Mouse (Mus musculus): Measurements from ENCODE around the gene Crtc1. TPM values are rescaled to one million over a fixed set of nuclear protein-coding genes. Genes with fewer than 3 reads are reported as not detected.

Gene Crtc1
- polyA plus RNA-seq, 1 experiment from 2014 or later: 16.4 TPM

DNA sequence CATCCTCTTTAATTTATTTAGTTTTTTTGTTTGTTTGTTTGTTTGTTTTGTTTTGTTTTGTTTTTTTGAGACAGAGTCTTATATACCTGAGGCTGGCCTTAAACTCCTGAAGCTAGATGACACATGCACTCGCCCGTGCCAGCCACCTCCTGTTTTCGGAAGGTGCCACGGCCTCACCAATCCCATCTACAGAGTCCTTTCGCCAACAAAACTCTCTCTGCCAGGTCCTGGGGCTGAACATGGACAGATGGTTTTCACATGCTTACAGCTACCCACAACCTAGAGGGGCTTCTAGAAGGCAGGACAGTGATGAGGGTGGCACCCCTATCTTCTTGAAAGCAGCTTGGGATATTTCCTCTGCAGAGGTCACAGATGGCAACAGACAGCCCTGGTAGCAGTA lies 4.2 kb downstream of the Crtc1 start:
- Histone ChIP-seq H3K9me3 (no peaks in the 10 kb centered on the region), H3K4me3 (no peak overlapping the region), H3K36me3 (replicated peaks) (no peaks in the 10 kb centered on the region), H3K27ac (no peak overlapping the region), H3K4me1 (peaks cover 26% of the 10 kb centered on the region), H3K27me3 (ENCODE audit: poor library complexity, severe bottlenecking) (no peaks in the 10 kb centered on the region)
- no peak for DNase-seq (ENCODE audit: extremely low spot score, low spot score)
- WGBS: 91% methylated on average over 5 of the region's 5 CpGs

DNA sequence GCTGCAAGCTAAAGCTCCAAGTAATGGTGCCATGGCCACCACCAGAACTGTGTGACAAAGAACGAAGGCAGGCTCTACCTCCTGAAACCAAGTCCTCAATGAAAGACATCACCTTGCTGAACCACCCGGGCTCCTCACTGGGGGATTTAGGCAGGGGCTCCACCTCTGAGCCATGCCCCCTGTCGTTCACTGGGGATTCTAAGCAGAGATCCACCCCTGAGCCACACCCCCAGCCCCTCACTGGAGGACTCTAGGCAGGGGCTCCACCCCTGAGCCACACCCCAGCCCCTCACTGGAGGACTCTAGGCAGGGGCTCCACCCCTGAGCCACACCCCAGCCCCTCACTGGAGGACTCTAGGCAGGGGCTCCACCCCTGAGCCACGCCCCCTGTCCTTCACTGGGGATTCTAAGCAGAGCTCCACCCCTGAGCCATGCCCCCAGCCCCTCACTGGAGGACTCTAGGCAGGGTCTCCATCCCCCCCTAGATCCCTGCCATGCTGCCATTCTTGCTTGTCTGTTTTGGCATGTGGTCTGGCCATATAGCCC lies 6.3 kb downstream of the Crtc1 start:
- H3K27ac ChIP-seq: no peak overlapping the region
- 45% methylated on average over 4 of the region's 4 CpGs for WGBS
- H3K4me3 ChIP-seq: no peak overlapping the region
- H3K9me3 ChIP-seq: no peaks in the 10 kb centered on the region
- H3K36me3 ChIP-seq (replicated peaks): no peaks in the 10 kb centered on the region
- no peak for DNase-seq (ENCODE audit: extremely low spot score, low spot score)
- H3K27me3 ChIP-seq (ENCODE audit: poor library complexity, severe bottlenecking): no peaks in the 10 kb centered on the region
- H3K4me1 ChIP-seq: peaks cover 7% of the 10 kb centered on the region

DNA sequence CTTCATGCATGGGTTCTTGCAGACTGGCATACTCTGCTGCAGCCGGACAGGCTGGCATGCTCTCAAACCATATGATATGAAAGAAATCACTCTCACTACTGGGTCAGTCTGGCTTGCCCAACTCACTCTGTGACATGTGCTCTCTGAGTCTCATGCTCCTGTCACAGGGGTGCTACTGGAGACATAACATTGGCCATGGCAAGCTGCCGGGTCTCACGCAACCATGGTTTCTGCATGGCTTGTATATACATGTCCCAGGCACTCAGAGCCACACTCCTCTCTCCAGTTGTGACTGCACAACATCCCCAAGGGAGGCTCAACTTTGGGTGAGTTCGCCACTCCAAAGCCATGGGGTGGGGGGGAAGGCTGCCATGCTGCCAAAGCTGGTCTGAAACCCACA lies 8.2 kb downstream of the Crtc1 start:
- Histone ChIP-seq H3K36me3 (replicated peaks) (no peaks in the 10 kb centered on the region), H3K27me3 (ENCODE audit: poor library complexity, severe bottlenecking) (no peaks in the 10 kb centered on the region), H3K27ac (no peak overlapping the region), H3K9me3 (no peaks in the 10 kb centered on the region), H3K4me3 (no peak overlapping the region), H3K4me1 (peaks cover 9% of the 10 kb centered on the region; the same call in 1 of the 2 replicates)
- DNase-seq (ENCODE audit: extremely low spot score, low spot score): no peak
- 96% methylated on average over 4 of the region's 4 CpGs for WGBS

DNA sequence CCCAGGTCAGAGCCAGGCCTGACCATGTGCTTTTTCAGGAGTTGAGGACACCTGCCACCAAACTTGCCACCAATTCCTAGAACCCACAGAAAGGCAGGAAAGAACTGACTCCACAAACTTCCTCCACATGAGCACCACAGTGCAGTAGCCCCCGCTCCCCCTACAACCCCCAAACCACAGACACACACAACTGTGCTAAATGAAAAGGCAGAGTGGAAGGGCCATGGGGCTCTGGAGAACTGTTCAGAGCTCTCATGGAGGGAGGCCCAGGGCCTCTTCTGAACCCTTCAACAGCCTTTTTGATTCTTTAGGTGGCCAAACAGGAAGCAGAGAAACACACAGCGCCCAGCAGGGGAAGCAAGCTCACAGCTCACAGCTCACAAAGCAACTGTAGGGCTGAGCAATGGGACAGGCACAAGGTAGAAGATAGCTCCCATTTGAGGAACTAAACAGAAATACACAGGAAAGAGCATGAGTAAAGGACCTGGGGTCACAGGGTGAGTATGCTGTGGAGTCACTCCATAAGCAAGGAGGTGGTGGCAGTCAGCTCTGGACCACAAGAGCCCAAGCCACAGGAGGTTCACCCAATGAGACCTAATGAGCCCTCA lies 13.0 kb downstream of the Crtc1 start:
- WGBS: 90% methylated on average over 2 of the region's 2 CpGs
- Histone ChIP-seq H3K4me1 (0 out of 2 replicates have a peak, but pooled peaks cover 9% of the 10 kb centered on the region), H3K9me3 (no peaks in the 10 kb centered on the region), H3K27me3 (ENCODE audit: poor library complexity, severe bottlenecking) (no peaks in the 10 kb centered on the region), H3K36me3 (replicated peaks) (no peaks in the 10 kb centered on the region), H3K27ac (no peak overlapping the region), H3K4me3 (no peak overlapping the region)
- no peak for DNase-seq (ENCODE audit: extremely low spot score, low spot score)

DNA sequence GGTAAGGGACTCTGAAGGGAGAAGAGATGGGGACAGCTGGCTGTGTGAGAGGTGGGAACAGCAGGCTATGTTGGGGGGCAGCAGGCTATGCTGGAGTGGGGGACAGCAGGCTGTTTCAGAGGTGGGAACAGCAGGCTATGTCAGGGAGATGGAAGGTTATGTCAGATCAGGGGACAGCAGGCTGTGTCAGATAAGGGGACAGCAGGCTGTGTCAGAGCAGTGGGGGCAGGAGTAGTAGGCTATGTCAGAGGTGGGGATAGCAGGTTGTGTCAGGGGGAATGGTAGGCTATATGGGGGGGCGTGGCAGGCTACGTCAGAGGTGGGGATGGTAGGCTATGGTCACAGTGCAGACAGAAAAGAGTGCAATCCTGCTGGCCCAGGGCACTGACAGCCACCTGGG lies 16.7 kb downstream of the Crtc1 start:
- Histone ChIP-seq H3K36me3 (replicated peaks) (no peaks in the 10 kb centered on the region), H3K27me3 (ENCODE audit: poor library complexity, severe bottlenecking) (no peaks in the 10 kb centered on the region), H3K4me1 (peaks cover 26% of the 10 kb centered on the region), H3K4me3 (no peak overlapping the region), H3K9me3 (no peaks in the 10 kb centered on the region), H3K27ac (no peak overlapping the region)
- DNase-seq (ENCODE audit: extremely low spot score, low spot score): no peak
- WGBS: 87% methylated on average over 2 of the region's 2 CpGs

DNA sequence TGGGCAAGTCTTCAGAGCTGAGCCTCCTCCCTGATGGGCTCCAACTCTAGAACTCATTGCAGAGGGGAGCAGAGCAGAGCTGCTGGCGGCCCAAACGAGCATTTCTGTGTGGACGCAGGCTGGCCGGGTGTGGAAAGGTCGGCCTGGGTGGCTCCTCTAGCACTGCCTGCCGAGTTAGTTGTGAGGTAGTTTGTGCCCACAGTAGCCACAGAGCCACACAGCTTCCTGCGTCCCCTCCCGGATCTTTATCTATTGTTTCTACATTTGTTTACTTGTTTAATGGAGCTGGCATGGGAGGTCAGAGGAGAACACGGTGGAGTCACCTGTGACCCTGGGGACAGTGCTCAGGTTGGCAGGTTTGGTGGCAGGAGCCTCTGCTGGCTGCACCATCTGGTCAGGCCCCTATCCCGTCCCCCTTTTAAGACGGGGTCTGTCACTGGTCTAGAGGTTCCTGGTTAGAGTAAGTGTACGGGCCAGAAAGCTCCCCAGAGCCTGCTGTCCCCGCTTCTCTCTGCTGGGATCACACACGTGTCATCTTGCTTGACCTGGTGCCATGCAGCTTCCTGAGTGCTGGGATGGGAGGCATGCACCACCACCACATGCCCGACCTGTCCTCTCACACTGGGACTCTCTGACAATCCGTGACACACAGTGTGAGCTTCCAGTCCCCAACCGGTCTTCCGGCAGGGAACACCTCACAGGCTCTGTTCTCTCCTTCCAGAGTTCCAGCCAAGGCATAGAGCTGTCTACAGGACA lies 17.9 kb downstream of the Crtc1 start:
- H3K27me3 ChIP-seq (ENCODE audit: poor library complexity, severe bottlenecking): no peaks in the 10 kb centered on the region
- no peak for DNase-seq (ENCODE audit: extremely low spot score, low spot score)
- peak overlapping the region; percentile 22 for H3K27ac ChIP-seq
- H3K36me3 ChIP-seq (replicated peaks): no peaks in the 10 kb centered on the region
- H3K4me1 ChIP-seq: peaks cover 36% of the 10 kb centered on the region
- 87% methylated on average over 18 of the region's 18 CpGs for WGBS
- no peak overlapping the region for H3K4me3 ChIP-seq
- no peaks in the 10 kb centered on the region for H3K9me3 ChIP-seq

DNA sequence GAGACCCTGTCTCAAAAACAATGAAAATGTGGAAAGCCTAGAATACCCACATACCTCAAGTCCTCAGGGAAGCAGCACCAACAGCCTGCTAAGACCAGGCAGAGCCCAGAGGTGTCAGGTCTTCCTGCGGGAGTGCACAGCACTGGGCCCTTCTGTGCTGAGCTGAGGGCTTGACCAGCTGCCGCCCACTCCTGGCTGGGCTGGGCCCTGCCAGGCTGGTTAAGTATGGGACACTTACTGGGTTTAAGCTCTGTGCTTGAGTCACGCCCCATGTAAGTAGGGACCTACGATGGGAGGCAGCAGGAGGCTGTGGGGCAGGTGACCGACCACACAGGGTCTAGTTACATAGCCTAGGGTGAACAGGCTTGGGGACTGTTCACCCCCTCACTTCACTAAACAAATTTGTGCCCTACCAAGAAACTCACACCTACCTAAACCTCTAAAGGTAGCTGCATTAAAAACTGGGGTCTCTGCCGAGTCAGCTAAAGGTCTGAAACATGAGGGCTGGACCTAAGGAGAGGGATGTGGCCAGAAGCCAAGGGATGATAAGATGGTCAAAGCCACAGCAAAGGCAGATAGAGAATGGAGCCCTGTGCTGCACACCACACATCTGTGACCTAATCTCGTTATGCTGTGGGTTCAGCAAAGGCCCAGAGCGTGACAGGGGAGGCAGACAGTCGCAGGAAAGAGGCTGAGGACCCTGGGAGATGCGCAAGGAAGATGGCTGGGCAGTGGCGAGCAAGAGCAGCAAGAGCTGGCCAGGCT lies 19.3 kb downstream of the Crtc1 start:
- 85% methylated on average over 11 of the region's 11 CpGs for WGBS
- Histone ChIP-seq H3K27me3 (ENCODE audit: poor library complexity, severe bottlenecking) (no peaks in the 10 kb centered on the region), H3K36me3 (replicated peaks) (no peaks in the 10 kb centered on the region), H3K4me3 (no peak overlapping the region), H3K9me3 (no peaks in the 10 kb centered on the region), H3K4me1 (peaks cover 47% of the 10 kb centered on the region), H3K27ac (0 out of 2 replicates have a peak overlapping the region, but pooled peaks have one; percentile 12)
- no peak for DNase-seq (ENCODE audit: extremely low spot score, low spot score)

DNA sequence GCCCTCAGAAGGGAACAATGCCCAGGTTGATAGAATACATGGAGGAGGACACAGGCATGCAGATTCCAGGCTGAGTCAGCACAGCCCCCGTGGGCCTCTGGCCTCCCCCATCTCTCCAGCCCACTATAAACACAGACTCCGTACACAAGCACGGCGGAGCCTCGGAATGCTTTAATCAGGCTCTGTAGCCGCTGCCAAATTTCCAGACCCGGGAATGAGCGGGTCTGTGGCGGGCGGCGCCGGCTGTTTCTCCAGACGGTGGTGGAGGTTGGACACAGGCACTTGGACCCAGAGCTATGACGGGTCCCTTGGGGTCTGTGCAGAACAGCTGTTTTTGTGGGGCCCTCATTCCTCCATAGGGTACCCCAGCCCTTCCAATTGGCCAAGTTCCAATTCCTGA lies 20.4 kb downstream of the Crtc1 start:
- no peak for DNase-seq (ENCODE audit: extremely low spot score, low spot score)
- Histone ChIP-seq H3K36me3 (replicated peaks) (peaks cover 3% of the 10 kb centered on the region; the same call in 1 of the 2 replicates), H3K9me3 (no peaks in the 10 kb centered on the region), H3K4me3 (no peak overlapping the region), H3K27me3 (ENCODE audit: poor library complexity, severe bottlenecking) (no peaks in the 10 kb centered on the region), H3K27ac (no peak overlapping the region), H3K4me1 (peaks cover 47% of the 10 kb centered on the region)
- WGBS: 87% methylated on average over 14 of the region's 14 CpGs

DNA sequence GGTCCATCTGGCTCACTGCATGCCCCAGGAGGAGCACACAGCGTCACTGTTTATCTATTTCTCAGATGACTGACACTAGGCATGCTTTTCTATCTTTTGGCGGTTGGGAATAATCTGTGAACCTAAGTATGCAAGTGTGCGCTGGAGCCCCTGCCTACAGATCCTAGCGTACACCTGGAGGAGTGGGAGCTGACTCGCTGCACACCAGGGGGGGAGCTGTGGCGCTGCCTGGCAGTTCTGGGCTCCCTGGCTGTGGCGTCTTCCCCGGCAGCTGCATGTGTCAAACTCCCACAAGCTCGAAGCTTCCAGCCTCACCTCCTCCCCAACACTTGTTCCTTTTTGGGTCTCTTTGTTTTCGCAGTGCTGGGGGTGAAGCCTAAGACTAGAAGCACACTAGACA lies 21.5 kb downstream of the Crtc1 start:
- Histone ChIP-seq H3K36me3 (replicated peaks) (peaks cover 10% of the 10 kb centered on the region), H3K4me3 (no peak overlapping the region), H3K9me3 (no peaks in the 10 kb centered on the region), H3K27ac (no peak overlapping the region), H3K4me1 (peaks cover 46% of the 10 kb centered on the region), H3K27me3 (ENCODE audit: poor library complexity, severe bottlenecking) (no peaks in the 10 kb centered on the region)
- WGBS: 54% methylated on average over 10 of the region's 10 CpGs
- DNase-seq (ENCODE audit: extremely low spot score, low spot score): no peak

DNA sequence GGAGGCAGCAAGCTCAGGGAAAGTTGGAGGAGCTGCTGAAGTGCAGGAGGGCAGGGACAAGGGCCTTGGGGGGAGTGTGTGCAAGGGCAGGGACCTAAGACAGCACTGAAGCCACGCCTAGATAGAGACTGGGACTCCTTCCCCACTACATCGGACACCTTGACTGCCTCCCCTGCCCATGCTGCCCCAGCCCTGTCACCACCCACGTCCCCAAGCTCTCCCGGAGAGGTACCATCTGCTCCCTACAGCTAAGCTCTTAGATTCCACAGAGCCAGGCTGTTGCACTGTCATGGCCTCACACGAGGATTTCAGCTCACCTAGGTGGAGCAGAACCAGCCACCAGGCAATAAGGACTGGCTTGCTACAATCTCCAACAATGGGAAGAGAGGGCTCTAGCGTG lies 22.4 kb downstream of the Crtc1 start:
- Histone ChIP-seq H3K4me1 (peaks cover 41% of the 10 kb centered on the region), H3K4me3 (no peak overlapping the region), H3K27ac (peak overlapping the region; percentile 62), H3K36me3 (replicated peaks) (peaks cover 12% of the 10 kb centered on the region), H3K9me3 (no peaks in the 10 kb centered on the region), H3K27me3 (ENCODE audit: poor library complexity, severe bottlenecking) (no peaks in the 10 kb centered on the region)
- 25% methylated on average over 6 of the region's 6 CpGs for WGBS
- no peak for DNase-seq (ENCODE audit: extremely low spot score, low spot score)

DNA sequence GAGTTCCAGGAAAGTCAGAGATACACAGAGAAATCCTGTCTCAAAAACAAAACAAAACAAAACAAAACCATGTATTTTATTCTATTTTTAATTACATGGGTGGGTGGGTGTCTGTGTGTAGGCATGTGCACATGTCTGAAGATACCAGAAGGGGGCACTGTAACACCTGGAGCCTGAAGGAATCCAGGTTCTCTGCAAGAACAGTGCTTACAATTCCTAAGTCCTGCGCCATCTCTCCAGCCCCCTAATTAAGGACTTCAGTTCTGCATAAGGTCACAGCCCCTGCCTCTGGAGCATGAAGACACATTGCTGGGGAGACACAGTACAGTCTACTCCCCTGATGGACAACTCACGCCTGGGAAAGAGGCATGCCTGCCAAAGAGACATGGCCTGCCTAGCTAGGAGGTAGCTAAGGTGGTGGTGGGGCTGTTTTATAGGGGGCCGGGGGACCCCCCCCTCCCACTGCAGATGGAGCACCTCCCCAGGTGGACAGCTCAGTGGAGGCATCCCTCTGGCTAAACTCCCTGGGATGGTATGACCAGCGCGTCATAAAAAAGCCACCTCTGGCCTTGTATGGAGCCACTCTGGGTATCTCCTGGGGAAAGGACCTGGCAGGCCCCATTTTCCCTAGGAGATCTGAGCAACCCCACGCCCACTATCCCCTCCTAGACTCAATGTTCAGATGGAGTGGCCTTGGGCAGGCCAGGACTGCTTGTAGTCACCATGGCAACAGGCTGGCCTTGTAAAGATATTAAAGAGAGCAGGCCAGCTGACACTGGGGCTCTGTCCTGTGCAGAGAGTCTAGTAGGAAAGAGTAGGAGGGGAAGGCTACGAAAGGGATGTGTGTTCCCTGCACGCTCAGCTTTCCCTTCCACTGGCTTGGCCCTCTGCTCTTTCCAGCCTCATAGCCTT lies 23.6 kb downstream of the Crtc1 start:
- Histone ChIP-seq H3K36me3 (replicated peaks) (peaks cover 12% of the 10 kb centered on the region), H3K27ac (peak overlapping the region; percentile 30; the same call in 1 of the 2 replicates), H3K9me3 (no peaks in the 10 kb centered on the region), H3K4me3 (0 out of 2 replicates have a peak overlapping the region, but pooled peaks have one; percentile 6), H3K4me1 (peaks cover 41% of the 10 kb centered on the region), H3K27me3 (ENCODE audit: poor library complexity, severe bottlenecking) (no peaks in the 10 kb centered on the region)
- peak; percentile 35 for DNase-seq (ENCODE audit: extremely low spot score, low spot score)
- 76% methylated on average over 8 of the region's 8 CpGs for WGBS

Data from forebrain, embryonic 10.5 days (tissue).